Mouse (Mus musculus) neural tube, embryonic 14.5 days (tissue): ENCODE measurements around the gene Gm10282. TPM values are rescaled to one million over a fixed set of nuclear protein-coding genes. Genes with fewer than 3 reads are reported as not detected.

Experiments used
- ATAC-seq: fragments of 200-750 bp; cut with Nextera tagmentation; 2 replicates; pipeline ENCODE4 v1.8.0; 2017; ENCODE audit warnings: low read depth, mild to moderate bottlenecking, moderate TSS enrichment, moderate library complexity
- H3K27ac ChIP-seq: fragments of 300-500 bp; sonication (generic); 2 replicates; pipeline ENCODE4 v1.5.1; 2014; ENCODE audit warnings: low read depth, mild to moderate bottlenecking, control low read depth, low read length, moderate library complexity, mixed read lengths
- H3K27me3 ChIP-seq: fragments of 300-500 bp; sonication (generic); 2 replicates; pipeline ENCODE4 v1.6.1; 2014; ENCODE audit warnings: low read length; ENCODE audit not compliant: control insufficient read depth, insufficient read depth
- H3K36me3 ChIP-seq: fragments of 300-500 bp; sonication (generic); 2 replicates; pipeline ENCODE4 v1.6.1; 2014; ENCODE audit warnings: low read length, mixed read lengths; ENCODE audit not compliant: control insufficient read depth, insufficient read depth
- H3K4me1 ChIP-seq: fragments of 300-500 bp; sonication (generic); 2 replicates; pipeline ENCODE4 v1.6.1; 2014; ENCODE audit warnings: low read length; ENCODE audit not compliant: control insufficient read depth, insufficient read depth
- H3K4me2 ChIP-seq: fragments of 300-500 bp; sonication (generic); 2 replicates; pipeline ENCODE4 v1.6.1; 2014; ENCODE audit warnings: mild to moderate bottlenecking, low read depth, low read length, control low read depth
- H3K4me3 ChIP-seq: fragments of 300-500 bp; sonication (generic); 2 replicates; pipeline ENCODE4 v1.5.1; 2014; ENCODE audit warnings: low read depth, low read length, control low read depth, mixed read lengths
- H3K9ac ChIP-seq: fragments of 300-500 bp; sonication (generic); replicated peaks from 2 replicates; pipeline ENCODE4 v1.6.1; 2014; ENCODE audit warnings: low read depth, mild to moderate bottlenecking, control low read depth, low read length, mixed read lengths
- H3K9me3 ChIP-seq: fragments of 300-500 bp; sonication (generic); 2 replicates; pipeline ENCODE4 v1.6.1; 2016; ENCODE audit warnings: low read length; ENCODE audit not compliant: control insufficient read depth
- WGBS: fragments of 180-500 bp; shearing (Covaris S2); extraction: QIAGEN DNeasy Blood & Tissue Kit; methylation state at CpG from one replicate; pipeline ENCODE4 v1.1.7; 2014; 5-methylcytosine and 5-hydroxymethylcytosine counted together
- polyA plus RNA-seq: library from polyadenylated mRNA; unstranded; fragments of >200 nt; fragmentation: Nextera tagmentation; extraction: Ambion mirVana; gene quantifications from 2 replicates; pipeline ENCODE4 v1.2.1, GENCODE M21; 2014

Gene Gm10282
- polyA plus RNA-seq, 1 experiment from 2014 or later, result 12.3 TPM

DNA sequence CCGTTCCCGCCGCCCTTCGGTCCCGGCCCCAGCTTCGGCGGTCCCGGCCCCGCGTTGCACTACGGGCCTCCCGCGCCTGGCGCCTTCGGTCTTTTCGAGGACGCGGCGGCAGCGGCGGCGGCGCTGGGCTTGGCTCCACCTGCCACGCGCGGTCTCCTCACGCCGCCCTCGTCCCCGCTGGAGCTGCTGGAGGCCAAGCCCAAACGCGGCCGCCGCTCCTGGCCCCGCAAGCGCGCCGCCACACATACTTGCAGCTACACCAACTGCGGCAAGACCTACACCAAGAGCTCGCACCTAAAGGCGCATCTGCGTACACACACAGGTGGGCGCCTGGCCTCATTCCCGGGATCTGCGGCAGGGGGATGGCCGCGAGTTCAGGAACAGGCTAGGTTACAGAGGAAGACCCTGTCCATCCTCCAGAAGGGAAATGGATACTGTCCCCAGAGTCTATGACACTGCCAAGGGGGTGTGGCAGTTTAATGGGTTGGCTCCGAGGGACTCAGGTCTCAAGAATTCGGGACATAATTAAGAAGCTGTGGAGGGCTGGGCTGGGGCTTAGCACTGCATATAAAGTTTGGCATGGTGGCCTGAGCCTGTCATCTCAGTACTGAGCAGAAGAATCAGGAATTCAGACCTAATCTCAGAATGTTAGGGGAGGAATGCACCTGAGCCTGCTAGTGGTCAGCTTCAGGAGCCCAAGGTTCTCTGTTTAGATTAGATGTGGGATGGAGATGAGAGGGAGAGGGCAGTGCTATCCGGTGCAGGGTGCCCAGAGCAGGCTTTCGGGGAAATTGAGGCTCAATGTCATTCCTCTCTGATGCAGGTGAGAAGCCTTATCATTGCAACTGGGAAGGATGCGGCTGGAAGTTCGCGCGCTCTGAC lies 15.1 kb upstream of the Gm10282 start:
- Histone ChIP-seq H3K9me3 (no peaks in the 10 kb centered on the region), H3K27ac (no peak overlapping the region), H3K4me1 (peaks cover 3% of the 10 kb centered on the region; the same call in 1 of the 2 replicates), H3K27me3 (peaks cover 21% of the 10 kb centered on the region), H3K9ac (peak overlapping the region; percentile 47), H3K4me2 (peak overlapping the region; percentile 88), H3K36me3 (no peaks in the 10 kb centered on the region), H3K4me3 (peak overlapping the region; percentile 47)
- 8% methylated on average over 45 of the region's 55 CpGs for WGBS
- ATAC-seq, result no peak

DNA sequence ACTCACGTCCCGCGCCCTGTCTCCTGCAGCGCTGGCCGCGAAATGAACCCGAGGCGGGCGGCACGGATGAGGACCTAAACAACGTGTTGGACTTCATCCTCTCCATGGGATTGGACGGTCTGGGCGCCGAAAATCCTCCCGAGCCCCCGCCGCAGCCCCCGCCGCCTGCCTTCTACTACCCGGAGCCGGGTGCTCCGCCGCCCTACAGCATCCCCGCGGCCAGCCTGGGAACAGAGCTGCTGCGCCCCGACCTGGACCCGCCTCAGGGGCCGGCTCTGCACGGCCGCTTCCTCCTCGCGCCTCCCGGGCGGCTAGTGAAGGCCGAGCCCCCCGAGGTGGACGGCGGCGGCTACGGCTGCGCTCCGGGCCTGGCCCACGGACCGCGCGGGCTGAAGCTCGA lies 14.3 kb upstream of the Gm10282 start:
- H3K27ac ChIP-seq, result no peak overlapping the region
- peaks cover 21% of the 10 kb centered on the region for H3K27me3 ChIP-seq
- peak overlapping the region; percentile 88 for H3K4me2 ChIP-seq
- peak overlapping the region; percentile 47 for H3K9ac ChIP-seq
- H3K4me3 ChIP-seq, result peak overlapping the region; percentile 47
- no peaks in the 10 kb centered on the region for H3K9me3 ChIP-seq
- 0% methylated on average over 37 of the region's 48 CpGs for WGBS
- H3K36me3 ChIP-seq, result no peaks in the 10 kb centered on the region
- peaks cover 3% of the 10 kb centered on the region; the same call in 1 of the 2 replicates for H3K4me1 ChIP-seq
- ATAC-seq, result peak; percentile 10; the same call in 1 of the 2 replicates

DNA sequence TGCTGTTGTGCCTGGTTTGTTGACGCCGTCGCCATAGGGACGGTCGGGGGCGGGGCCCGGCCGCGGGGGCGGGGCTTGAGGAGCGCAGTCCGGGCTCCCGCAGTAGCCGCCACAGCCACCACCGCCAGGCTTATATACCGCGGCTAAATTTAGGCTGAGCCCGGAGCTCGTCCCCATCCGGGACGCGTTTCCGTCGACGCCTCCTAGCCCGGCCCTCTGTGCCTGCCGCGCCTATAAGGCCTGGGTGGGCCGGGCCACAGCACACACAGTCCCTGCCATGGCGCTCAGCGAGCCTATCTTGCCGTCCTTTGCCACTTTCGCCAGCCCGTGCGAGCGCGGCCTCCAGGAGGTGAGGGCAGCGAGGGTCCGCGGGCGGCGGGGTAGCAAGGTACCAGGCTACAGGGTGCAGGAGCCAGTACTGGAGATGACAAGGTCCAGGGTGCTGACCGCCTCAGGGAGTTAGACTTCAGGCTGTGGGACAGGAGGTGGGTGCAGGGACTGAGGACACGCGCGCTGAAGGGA lies 13.8 kb upstream of the Gm10282 start, which contains the start of gene Klf2:
Gene Klf2, plus strand, starts transcription at position 233 of the 522 bp plus-strand sequence.
- peak; percentile 93 for ATAC-seq
- Histone ChIP-seq H3K36me3 (no peaks in the 10 kb centered on the region), H3K4me1 (peaks cover 3% of the 10 kb centered on the region; the same call in 1 of the 2 replicates), H3K27ac (no peak within 1 kb of the TSS), H3K27me3 (peaks cover 21% of the 10 kb centered on the region), H3K4me3 (peak within 1 kb of the TSS; percentile 47), H3K9me3 (no peaks in the 10 kb centered on the region), H3K4me2 (peak within 1 kb of the TSS; percentile 88), H3K9ac (peak within 1 kb of the TSS; percentile 47)
- WGBS, result under 1% methylated on average over 46 of the region's 46 CpGs

DNA sequence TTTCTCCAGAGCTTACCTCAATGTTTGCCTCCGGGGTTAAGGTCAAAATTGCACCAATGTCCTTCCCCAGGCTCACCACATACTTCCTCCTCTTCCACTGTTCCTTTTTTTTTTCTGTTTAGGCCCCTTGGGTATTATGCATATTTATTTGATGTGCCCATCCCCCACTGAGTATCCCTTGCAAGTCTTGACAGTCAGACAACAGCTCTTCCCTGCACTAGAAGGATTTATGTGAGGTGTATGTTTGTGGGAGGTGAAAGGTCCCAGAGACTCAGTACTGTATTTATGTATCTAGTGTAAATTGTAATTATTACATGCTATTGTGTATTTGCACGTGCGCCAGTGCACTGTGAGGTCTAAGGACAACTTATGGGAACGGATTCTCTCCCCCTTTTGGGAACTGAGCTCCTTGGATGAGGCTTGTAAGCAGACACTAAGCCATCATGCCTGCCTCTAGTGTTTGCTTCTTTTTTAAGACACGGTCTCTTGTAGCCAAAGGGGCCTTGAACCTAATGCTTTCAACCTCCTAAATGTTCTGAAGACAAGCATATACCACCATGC lies 12.8 kb upstream of the Gm10282 start:
- no peak overlapping the region for H3K4me2 ChIP-seq
- H3K9me3 ChIP-seq, result no peaks in the 10 kb centered on the region
- H3K27me3 ChIP-seq, result peaks cover 21% of the 10 kb centered on the region
- no peak overlapping the region for H3K27ac ChIP-seq
- H3K9ac ChIP-seq, result no peak overlapping the region
- ATAC-seq, result no peak
- no peak overlapping the region for H3K4me3 ChIP-seq
- no peaks in the 10 kb centered on the region for H3K36me3 ChIP-seq
- 51% methylated on average over 5 of the region's 5 CpGs for WGBS
- peaks cover 3% of the 10 kb centered on the region; the same call in 1 of the 2 replicates for H3K4me1 ChIP-seq

DNA sequence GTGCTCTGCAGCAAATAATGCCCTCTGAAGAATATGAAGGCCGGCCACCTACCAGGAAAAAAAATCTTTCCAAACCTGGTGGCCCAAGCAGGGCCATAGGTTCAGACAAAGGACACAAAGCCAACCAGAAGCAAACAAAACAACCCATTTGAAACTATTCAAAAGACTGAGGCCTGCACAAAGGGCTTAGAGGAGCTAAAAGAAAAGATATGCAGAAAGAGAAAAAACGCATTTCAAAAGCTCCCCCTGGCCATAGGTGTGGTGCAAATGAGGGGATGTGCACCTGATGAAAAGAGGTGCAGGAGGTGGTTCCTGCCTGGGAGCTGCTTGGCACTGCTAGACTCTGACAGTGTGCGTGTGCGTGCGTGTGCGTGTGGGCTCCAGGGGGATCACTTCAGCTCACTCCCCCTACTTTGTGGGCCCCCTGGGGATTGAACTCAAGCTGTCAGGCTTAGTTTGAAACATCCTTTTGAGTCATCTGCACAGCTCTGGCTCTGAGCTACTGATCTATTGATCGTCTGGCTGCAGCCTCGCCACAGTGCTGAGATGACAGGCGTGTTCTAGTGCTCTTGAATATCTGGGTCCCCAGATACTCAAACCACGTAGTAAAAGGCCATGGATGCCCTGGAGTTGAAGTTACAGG lies 11.1 kb upstream of the Gm10282 start:
- H3K9me3 ChIP-seq, result no peaks in the 10 kb centered on the region
- no peaks in the 10 kb centered on the region for H3K36me3 ChIP-seq
- no peak overlapping the region for H3K4me2 ChIP-seq
- peaks cover 15% of the 10 kb centered on the region for H3K27me3 ChIP-seq
- H3K27ac ChIP-seq, result no peak overlapping the region
- peaks cover 3% of the 10 kb centered on the region; the same call in 1 of the 2 replicates for H3K4me1 ChIP-seq
- no peak for ATAC-seq
- no peak overlapping the region for H3K9ac ChIP-seq
- no peak overlapping the region for H3K4me3 ChIP-seq
- WGBS, result 31% methylated on average over 10 of the region's 10 CpGs

DNA sequence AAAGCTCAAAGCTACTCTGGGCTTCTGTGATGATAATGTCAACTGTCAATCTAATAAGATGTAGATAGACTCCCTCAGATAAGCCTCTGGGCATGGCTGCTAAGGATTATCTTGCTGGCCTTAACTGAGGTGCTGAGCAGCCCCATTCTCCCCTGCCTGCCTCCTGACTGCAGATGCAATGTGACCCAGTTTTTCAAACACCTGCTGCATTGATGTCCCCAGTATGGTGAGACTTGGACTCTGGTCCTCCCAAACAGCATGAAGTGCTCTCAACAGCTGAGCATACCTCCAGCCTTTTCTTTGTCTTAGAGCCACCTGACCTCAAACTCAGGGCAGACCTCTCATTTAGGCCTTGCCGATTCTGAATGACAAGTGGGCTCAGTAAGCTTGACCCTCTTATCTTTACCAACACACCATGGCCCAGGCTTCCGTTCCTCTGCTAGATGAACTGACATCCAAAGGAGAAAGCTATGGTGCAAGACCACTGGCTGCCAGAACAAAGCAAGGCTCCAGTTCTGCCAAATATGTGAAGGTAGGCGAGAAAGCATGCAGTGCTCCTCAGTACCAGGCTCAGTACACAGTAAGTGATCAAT lies 8.0 kb upstream of the Gm10282 start:
- Histone ChIP-seq H3K4me2 (no peak overlapping the region), H3K4me1 (no peaks in the 10 kb centered on the region), H3K27ac (no peak overlapping the region), H3K9me3 (no peaks in the 10 kb centered on the region), H3K4me3 (no peak overlapping the region), H3K9ac (no peak overlapping the region), H3K27me3 (no peaks in the 10 kb centered on the region), H3K36me3 (no peaks in the 10 kb centered on the region)
- 82% methylated on average over 3 of the region's 3 CpGs for WGBS
- no peak for ATAC-seq

DNA sequence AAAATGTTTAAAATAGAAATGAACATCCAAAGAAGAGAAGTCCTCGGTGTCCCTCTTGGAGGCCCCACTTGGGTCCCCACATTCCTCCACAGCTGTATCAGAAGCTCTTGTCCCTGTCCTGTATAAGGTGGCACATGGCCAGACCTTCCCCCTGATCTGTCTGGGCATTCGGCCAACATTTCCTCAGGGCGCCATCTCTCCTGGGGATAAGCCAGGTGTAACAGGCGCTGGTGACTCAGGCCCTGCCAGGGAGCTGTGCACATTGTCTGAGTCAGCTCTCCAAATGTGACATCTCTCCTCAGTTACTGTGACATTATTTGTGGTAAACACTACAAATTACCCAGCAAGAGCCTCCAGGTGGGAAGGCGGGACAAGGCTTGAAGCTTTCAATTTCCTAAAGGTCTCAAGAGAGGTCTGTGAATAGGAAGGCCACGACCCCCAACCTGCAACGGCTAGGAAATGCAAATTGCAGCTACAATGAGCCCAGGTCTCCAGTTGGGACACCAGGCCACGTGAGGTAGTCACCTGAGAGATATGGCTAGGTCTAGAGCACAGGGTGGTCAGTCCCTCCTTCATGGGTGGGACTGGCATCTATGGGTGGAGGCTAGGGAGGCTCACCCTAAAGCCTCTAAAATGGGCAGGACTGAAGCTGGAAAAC lies 5.9 kb upstream of the Gm10282 start:
- Histone ChIP-seq H3K36me3 (no peaks in the 10 kb centered on the region), H3K9ac (no peak overlapping the region), H3K9me3 (no peaks in the 10 kb centered on the region), H3K4me1 (no peaks in the 10 kb centered on the region), H3K4me2 (no peak overlapping the region), H3K27ac (no peak overlapping the region), H3K4me3 (no peak overlapping the region), H3K27me3 (no peaks in the 10 kb centered on the region)
- 43% methylated on average over 8 of the region's 8 CpGs for WGBS
- ATAC-seq, result peak; percentile 64; the same call in 1 of the 2 replicates

DNA sequence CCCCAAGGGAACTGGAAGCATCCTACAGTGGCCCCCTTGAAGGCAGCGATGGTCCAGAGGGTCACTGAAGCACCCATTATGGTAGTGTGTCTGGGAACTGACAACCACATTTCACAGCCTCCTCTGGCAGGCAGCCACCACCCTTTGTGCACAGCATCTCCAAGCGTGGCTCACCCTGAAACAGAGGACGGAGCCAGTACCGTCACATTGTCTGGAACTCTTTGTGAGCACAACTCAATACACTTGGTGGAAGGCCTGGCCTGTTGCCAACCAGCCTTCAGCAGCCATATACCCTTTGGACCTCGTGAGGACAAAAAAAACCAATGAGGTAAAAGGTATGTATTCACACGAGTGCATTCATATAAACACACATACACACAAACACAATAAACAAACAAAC lies 3.2 kb upstream of the Gm10282 start:
- no peak overlapping the region for H3K4me2 ChIP-seq
- H3K27ac ChIP-seq, result no peak overlapping the region
- no peaks in the 10 kb centered on the region for H3K27me3 ChIP-seq
- H3K4me3 ChIP-seq, result no peak overlapping the region
- no peaks in the 10 kb centered on the region for H3K9me3 ChIP-seq
- H3K36me3 ChIP-seq, result no peaks in the 10 kb centered on the region
- no peak overlapping the region for H3K9ac ChIP-seq
- peak; percentile 35; the same call in 1 of the 2 replicates for ATAC-seq
- 43% methylated on average over 6 of the region's 6 CpGs for WGBS
- H3K4me1 ChIP-seq, result no peaks in the 10 kb centered on the region
